Mouse (Mus musculus) lung, embryonic 14.5 days (tissue): ENCODE measurements at regions not wholly inside any gene's neighbourhood (a gene's known extent, or its start where the extent isn't known, plus 50 kb on each side); places are given as distances from the start of the nearest gene placed in this dataset.

Experiments used
- ATAC-seq: fragments of 200-750 bp; cut with Nextera tagmentation; 2 replicates; pipeline ENCODE4 v1.8.0; 2017; ENCODE audit warnings: mild to moderate bottlenecking, moderate TSS enrichment, moderate library complexity; ENCODE audit not compliant: insufficient read depth
- DNase-seq: peaks from one replicate; pipeline ENCODE4 v3.0.0-alpha.2; 2015
- H3K27ac ChIP-seq: fragments of 300-500 bp; sonication (generic); 2 replicates; pipeline ENCODE4 v1.5.1; 2014; ENCODE audit warnings: low read depth, mild to moderate bottlenecking, moderate library complexity
- H3K27me3 ChIP-seq: fragments of 300-500 bp; sonication (generic); 2 replicates; pipeline ENCODE4 v1.6.1; 2014; ENCODE audit warnings: low read length, control low read depth; ENCODE audit not compliant: insufficient read depth
- H3K36me3 ChIP-seq: fragments of 300-500 bp; sonication (generic); 2 replicates; pipeline ENCODE4 v1.6.1; 2014; ENCODE audit warnings: control low read depth; ENCODE audit not compliant: insufficient read depth
- H3K4me1 ChIP-seq: fragments of 300-500 bp; sonication (generic); 2 replicates; pipeline ENCODE4 v1.6.1; 2014; ENCODE audit warnings: antibody characterized with exemption, control low read depth; ENCODE audit not compliant: insufficient read depth
- H3K4me2 ChIP-seq: fragments of 300-500 bp; sonication (generic); 2 replicates; pipeline ENCODE4 v1.6.1; 2014; ENCODE audit warnings: mild to moderate bottlenecking
- H3K4me3 ChIP-seq: fragments of 300-500 bp; sonication (generic); 2 replicates; pipeline ENCODE4 v1.5.1; 2014; ENCODE audit warnings: low read depth, low read length
- H3K9ac ChIP-seq: fragments of 300-500 bp; sonication (generic); 2 replicates; pipeline ENCODE4 v1.6.1; 2014
- H3K9me3 ChIP-seq: fragments of 300-500 bp; sonication (generic); 2 replicates; pipeline ENCODE4 v1.6.1; 2016; ENCODE audit warnings: low read depth, low read length, control low read depth
- CTCF ChIP-seq: IDR thresholded peaks from 2 replicates; pipeline ENCODE4 v1.5.1; 2016; ENCODE audit warnings: antibody characterized with exemption, low read depth
- WGBS: fragments of 180-500 bp; shearing (Covaris S2); extraction: QIAGEN DNeasy Blood & Tissue Kit; methylation state at CpG from one replicate; pipeline ENCODE4 v1.1.7; 2014; 5-methylcytosine and 5-hydroxymethylcytosine counted together

DNA sequence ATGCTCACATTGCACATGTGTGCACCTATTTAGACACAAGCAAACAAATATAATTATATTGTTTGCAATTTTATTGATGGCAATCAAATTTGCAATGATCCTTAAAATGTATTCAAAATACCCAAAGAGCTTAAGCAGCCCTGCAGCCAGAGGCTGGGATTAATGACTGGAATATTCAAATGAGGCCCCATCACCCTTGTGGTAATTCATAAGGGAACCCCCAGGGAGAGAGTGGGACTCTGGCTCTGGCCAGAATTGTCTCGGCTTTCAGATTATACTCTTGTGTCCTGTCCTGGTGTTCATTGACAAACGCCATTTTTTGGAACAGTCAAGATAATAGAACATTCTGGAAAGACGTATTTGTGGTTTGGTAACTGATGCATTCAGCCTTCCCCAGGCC lies 133.5 kb downstream of the Vrk1 start:
- no peak for ATAC-seq
- WGBS = 79% methylated on average over 3 of the region's 3 CpGs

DNA sequence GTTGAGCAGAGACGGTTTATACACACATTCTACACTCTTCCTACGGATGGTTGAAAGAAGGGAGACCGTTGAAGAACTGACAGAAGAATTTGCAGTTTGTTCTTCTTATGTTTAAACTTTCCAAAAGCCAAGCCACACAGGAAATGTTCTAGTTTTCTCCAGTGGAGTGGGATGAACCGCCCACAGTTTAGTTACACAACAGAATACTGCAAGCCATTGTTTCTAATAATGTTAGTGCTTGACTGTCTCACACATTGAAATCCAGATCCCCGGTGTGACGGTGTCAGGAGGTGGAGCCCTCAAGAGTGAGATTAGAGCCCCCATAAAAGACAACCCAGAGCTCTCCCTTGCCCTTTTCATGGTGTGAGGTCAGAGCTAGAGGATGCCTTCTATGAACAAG lies 146.8 kb downstream of the Vrk1 start:
- WGBS = 66% methylated on average over 6 of the region's 6 CpGs
- ATAC-seq = no peak

More for the DNA sequence above, 133.5 kb downstream of the Vrk1 start:
- H3K4me3 ChIP-seq = no peak overlapping the region
- H3K9ac ChIP-seq = no peak overlapping the region
- H3K27ac ChIP-seq = no peak overlapping the region
- no peaks in the 10 kb centered on the region for H3K36me3 ChIP-seq
- H3K4me2 ChIP-seq = no peak overlapping the region
- no peaks in the 10 kb centered on the region for H3K27me3 ChIP-seq
- no peak for TF ChIP-seq CTCF
- DNase-seq = no peak
- no peaks in the 10 kb centered on the region for H3K9me3 ChIP-seq
- H3K4me1 ChIP-seq = no peaks in the 10 kb centered on the region

DNA sequence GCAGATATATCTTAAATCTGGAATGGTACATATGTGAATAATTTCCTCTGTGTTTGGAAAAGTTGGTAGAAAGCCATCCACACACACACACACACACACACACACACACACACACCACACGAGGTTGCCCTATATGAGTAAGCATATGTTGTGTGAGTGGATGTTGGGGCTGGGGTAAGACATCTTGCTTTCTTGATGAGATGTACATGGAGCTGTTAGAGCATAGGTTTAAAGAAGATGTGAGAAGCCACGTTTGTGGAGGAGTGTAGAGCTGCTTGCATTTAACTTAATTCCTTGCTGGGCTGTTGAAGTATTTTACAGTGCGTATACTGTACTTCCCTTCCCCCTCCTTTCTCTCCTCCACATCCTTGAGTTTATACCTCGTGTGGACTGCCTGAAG lies 147.8 kb downstream of the Vrk1 start:
- no peak for DNase-seq
- no peak for TF ChIP-seq CTCF
- no peaks in the 10 kb centered on the region for H3K9me3 ChIP-seq
- H3K36me3 ChIP-seq = no peaks in the 10 kb centered on the region
- H3K4me2 ChIP-seq = no peak overlapping the region
- no peaks in the 10 kb centered on the region for H3K4me1 ChIP-seq
- H3K9ac ChIP-seq = no peak overlapping the region
- H3K27ac ChIP-seq = no peak overlapping the region
- WGBS = 53% methylated on average over 4 of the region's 4 CpGs
- no peak for ATAC-seq
- no peak overlapping the region for H3K4me3 ChIP-seq
- H3K27me3 ChIP-seq = no peaks in the 10 kb centered on the region

More for the DNA sequence above, 146.8 kb downstream of the Vrk1 start:
- no peak overlapping the region for H3K27ac ChIP-seq
- H3K9ac ChIP-seq = no peak overlapping the region
- no peak overlapping the region for H3K4me2 ChIP-seq
- no peak overlapping the region for H3K4me3 ChIP-seq
- no peak for DNase-seq
- H3K36me3 ChIP-seq = no peaks in the 10 kb centered on the region
- no peaks in the 10 kb centered on the region for H3K4me1 ChIP-seq
- no peak for TF ChIP-seq CTCF
- no peaks in the 10 kb centered on the region for H3K27me3 ChIP-seq
- no peaks in the 10 kb centered on the region for H3K9me3 ChIP-seq

DNA sequence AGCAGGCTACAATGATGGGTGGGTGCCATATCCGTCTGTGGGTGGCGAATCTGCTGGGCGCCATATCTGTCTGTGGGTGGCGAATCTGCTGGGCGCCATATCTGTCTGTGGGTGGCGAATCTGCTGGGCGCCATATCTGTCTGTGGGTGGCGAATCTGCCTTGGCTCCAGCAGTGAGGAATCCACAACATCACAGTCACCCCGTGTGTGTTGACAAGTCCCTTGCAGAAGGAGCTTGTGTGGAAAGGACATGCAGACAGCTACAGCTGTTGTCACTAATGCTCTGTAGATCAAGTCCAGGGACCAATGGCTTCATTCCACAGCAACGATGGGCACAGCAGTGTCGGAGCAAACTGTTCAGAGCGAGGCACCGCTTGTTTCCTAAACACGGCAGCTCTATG lies 148.6 kb downstream of the Vrk1 start:
- no peaks in the 10 kb centered on the region for H3K9me3 ChIP-seq
- H3K4me3 ChIP-seq = no peak overlapping the region
- no peak overlapping the region for H3K4me2 ChIP-seq
- ATAC-seq (no peak), DNase-seq (no peak)
- no peak for TF ChIP-seq CTCF
- no peak overlapping the region for H3K27ac ChIP-seq
- H3K27me3 ChIP-seq = no peaks in the 10 kb centered on the region
- no peak overlapping the region for H3K9ac ChIP-seq
- H3K36me3 ChIP-seq = no peaks in the 10 kb centered on the region
- whole genome bisulfite sequencing = 85% methylated on average over 14 of the region's 14 CpGs
- no peaks in the 10 kb centered on the region for H3K4me1 ChIP-seq

DNA sequence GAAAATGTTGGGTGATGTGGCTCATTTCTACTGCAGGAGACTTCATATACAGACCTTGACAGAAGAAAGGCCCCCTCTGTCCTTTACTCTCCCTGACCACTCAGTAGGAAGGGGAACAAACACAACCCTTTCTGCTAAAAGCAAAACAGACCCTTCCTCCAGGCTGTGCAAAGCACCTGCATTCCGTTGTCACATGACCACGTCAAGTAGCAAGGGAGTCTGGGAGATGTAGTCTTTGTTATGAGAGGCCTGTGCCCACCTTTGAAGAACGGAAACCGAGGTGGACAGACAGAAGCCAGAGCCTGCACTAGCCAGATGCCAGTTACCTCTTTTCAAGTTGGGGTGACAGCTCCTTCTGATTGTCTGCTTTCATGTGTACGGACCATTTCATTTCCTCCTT lies 161.3 kb downstream of the Vrk1 start:
- Histone ChIP-seq H3K9me3 (no peaks in the 10 kb centered on the region), H3K4me2 (no peak overlapping the region), H3K36me3 (no peaks in the 10 kb centered on the region), H3K4me3 (no peak overlapping the region), H3K27ac (no peak overlapping the region), H3K9ac (no peak overlapping the region), H3K4me1 (no peaks in the 10 kb centered on the region), H3K27me3 (peaks cover 21% of the 10 kb centered on the region; the same call in 1 of the 2 replicates)
- 57% methylated on average over 5 of the region's 5 CpGs for WGBS
- no peak for TF ChIP-seq CTCF
- ATAC-seq (no peak), DNase-seq (no peak)

DNA sequence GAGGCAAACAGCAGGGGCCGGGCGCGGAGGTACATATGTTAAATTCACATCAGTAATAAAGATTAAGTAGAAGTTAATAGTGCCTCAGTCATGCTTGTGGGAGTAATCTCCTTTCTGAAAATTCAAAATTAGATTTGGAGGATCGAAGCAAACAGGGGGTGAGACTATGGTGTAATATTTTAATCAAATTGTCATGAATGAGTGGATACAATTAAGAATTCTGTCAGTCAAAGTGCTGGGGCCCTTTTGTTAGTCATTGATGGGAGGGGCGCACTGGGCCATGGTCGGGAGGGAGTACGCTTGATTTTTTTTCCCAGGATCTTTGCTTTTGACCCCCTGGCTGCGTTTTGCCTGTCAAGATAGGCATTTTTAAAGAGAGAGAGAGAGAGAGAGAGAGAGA lies 163.2 kb downstream of the Vrk1 start:
- no peak overlapping the region for H3K4me2 ChIP-seq
- WGBS = 40% methylated on average over 8 of the region's 8 CpGs
- H3K9me3 ChIP-seq = no peaks in the 10 kb centered on the region
- H3K27me3 ChIP-seq = peaks cover 21% of the 10 kb centered on the region; the same call in 1 of the 2 replicates
- H3K4me3 ChIP-seq = no peak overlapping the region
- no peak overlapping the region for H3K9ac ChIP-seq
- DNase-seq (no peak), ATAC-seq (no peak)
- H3K4me1 ChIP-seq = no peaks in the 10 kb centered on the region
- no peak overlapping the region for H3K27ac ChIP-seq
- no peak for TF ChIP-seq CTCF
- H3K36me3 ChIP-seq = no peaks in the 10 kb centered on the region

DNA sequence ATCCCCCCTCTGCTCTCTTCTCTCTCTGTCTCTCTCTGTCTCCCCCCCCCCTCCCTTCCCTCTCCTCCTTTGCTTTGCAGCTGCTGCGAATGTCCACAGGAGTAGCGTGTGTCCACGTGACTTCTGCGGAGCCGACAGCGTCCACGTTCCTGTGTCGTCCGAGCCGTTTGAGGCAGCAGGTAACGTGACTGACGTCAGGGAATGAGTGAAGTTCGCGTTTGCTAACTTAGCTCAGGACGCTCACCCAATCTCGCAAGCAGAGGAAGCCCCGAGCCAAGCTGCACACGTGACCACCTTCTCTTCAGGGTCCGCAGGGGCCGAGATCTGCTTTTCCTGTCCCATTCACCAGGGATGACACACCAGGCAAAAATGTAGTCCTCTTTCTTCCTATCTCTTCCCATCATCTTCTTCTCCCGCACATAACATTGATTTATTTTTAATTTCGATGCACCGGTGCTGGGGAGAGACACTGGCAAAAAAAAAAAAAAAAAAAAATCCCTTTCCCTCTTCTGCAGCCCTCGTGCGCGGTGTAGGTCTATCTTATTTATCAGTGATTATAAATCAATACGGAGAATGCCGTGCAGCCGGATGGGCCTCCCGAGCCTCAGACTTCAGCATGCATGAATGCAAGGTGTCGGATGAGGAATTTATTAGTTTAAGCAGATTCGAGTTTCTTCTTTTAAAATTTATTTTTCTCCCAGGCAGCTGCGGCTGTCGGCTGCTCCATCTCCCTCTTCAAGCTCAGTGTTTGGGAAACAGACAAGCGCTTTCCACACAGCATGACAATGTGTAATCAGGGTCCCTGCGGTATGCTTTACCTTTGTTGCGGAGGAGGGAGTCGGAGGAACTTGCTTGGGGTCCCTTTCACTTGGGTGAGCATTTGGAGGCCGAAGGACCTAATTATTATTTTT lies 164.3 kb downstream of the Vrk1 start:
- Histone ChIP-seq H3K27me3 (peaks cover 21% of the 10 kb centered on the region; the same call in 1 of the 2 replicates), H3K9ac (peak overlapping the region; percentile 18; the same call in 1 of the 2 replicates), H3K4me3 (peak overlapping the region; percentile 38), H3K9me3 (no peaks in the 10 kb centered on the region), H3K4me2 (peak overlapping the region; percentile 78), H3K4me1 (no peaks in the 10 kb centered on the region), H3K27ac (no peak overlapping the region), H3K36me3 (no peaks in the 10 kb centered on the region)
- DNase-seq (peak; percentile 56), ATAC-seq (peak; percentile 56; the same call in 1 of the 2 replicates)
- no peak for TF ChIP-seq CTCF
- WGBS = under 1% methylated on average over 39 of the region's 39 CpGs
